Mouse (Mus musculus) stomach, embryonic 16.5 days (tissue): Measurements from ENCODE around the gene Tef. TPM values are rescaled to one million over a fixed set of nuclear protein-coding genes. Genes with fewer than 3 reads are reported as not detected.
A peak's percentile ranks its signal among the peaks of the same experiment; 100 is the strongest.

Experiments used
- ATAC-seq: fragments of 200-750 bp; cut with Nextera tagmentation; 2 replicates; pipeline ENCODE4 v1.8.0; 2017; ENCODE audit warnings: moderate number of reproducible peaks, moderate TSS enrichment; ENCODE audit not compliant: insufficient read depth, low FRiP score
- H3K27ac ChIP-seq: fragments of 300-500 bp; sonication (generic); 2 replicates; pipeline ENCODE4 v1.5.1; 2014; ENCODE audit warnings: low read length
- H3K27me3 ChIP-seq: fragments of 300-500 bp; sonication (generic); 2 replicates; pipeline ENCODE4 v1.6.1; 2014; ENCODE audit warnings: low read length, control low read depth, mixed read lengths; ENCODE audit not compliant: control insufficient read depth, insufficient read depth
- H3K36me3 ChIP-seq: fragments of 300-500 bp; sonication (generic); 2 replicates; pipeline ENCODE4 v1.6.1; 2014; ENCODE audit warnings: low read length; ENCODE audit not compliant: control insufficient read depth, insufficient read depth
- H3K4me1 ChIP-seq: fragments of 300-500 bp; sonication (generic); 2 replicates; pipeline ENCODE4 v1.6.1; 2014; ENCODE audit warnings: low read length, control low read depth, mixed read lengths; ENCODE audit not compliant: control insufficient read depth, insufficient read depth
- H3K4me2 ChIP-seq: fragments of 300-500 bp; sonication (generic); 2 replicates; pipeline ENCODE4 v1.6.1; 2014; ENCODE audit warnings: low read depth, low read length, mixed read lengths
- H3K4me3 ChIP-seq: fragments of 300-500 bp; sonication (generic); replicated peaks from 2 replicates; pipeline ENCODE4 v1.5.1; 2014; ENCODE audit warnings: mild to moderate bottlenecking, low read length
- H3K9ac ChIP-seq: fragments of 300-500 bp; sonication (generic); 2 replicates; pipeline ENCODE4 v1.6.1; 2014; ENCODE audit warnings: low read length
- H3K9me3 ChIP-seq: fragments of 300-500 bp; sonication (generic); replicated peaks from 2 replicates; pipeline ENCODE4 v1.6.1; 2016; ENCODE audit warnings: low read length, control low read depth; ENCODE audit not compliant: control insufficient read depth
- WGBS: fragments of 180-500 bp; shearing (Covaris S2); extraction: QIAGEN DNeasy Blood & Tissue Kit; methylation state at CpG from one replicate; pipeline ENCODE4 v1.1.7; 2014; 5-methylcytosine and 5-hydroxymethylcytosine counted together
- polyA plus RNA-seq: library from polyadenylated mRNA; unstranded; fragments of >200 nt; fragmentation: Nextera tagmentation; extraction: Ambion mirVana; gene quantifications from 2 replicates; pipeline ENCODE4 v1.2.1, GENCODE M21; 2015

Tef gene
- polyA plus RNA-seq, 1 experiment from 2014 or later, result 24.6 TPM

- no peak overlapping the region for H3K27ac ChIP-seq
- no peak for ATAC-seq
- no peak overlapping the region for H3K4me2 ChIP-seq
Observed at GRCm38 (mm10) chr15:81830530-81830929, 28.3 kb downstream of the Tef start.

GRCm38 (mm10) chr15:81831136-81831825 lies 29.1 kb downstream of the Tef start:
- no peaks in the 10 kb centered on the region for H3K27me3 ChIP-seq
- H3K4me1 ChIP-seq, result peaks cover 8% of the 10 kb centered on the region
- H3K36me3 ChIP-seq, result no peaks in the 10 kb centered on the region; the same call in 1 of the 2 replicates
- H3K9ac ChIP-seq, result peak overlapping the region; percentile 49; the same call in 1 of the 2 replicates
- H3K4me2 ChIP-seq, result 0 out of 2 replicates have a peak overlapping the region, but pooled peaks have one; percentile 7
- no peaks in the 10 kb centered on the region for H3K9me3 ChIP-seq
- no peak overlapping the region for H3K27ac ChIP-seq
- 14% methylated on average over 24 of the region's 24 CpGs for WGBS
- no peak overlapping the region for H3K4me3 ChIP-seq
- ATAC-seq, result peak; percentile 91

More at GRCm38 (mm10) chr15:81830530-81830929, 28.3 kb downstream of the Tef start:
- Histone ChIP-seq H3K36me3 (peaks cover 4% of the 10 kb centered on the region; the same call in 1 of the 2 replicates), H3K9me3 (no peaks in the 10 kb centered on the region), H3K4me3 (no peak overlapping the region), H3K27me3 (no peaks in the 10 kb centered on the region), H3K9ac (no peak overlapping the region), H3K4me1 (peaks cover under 1% of the 10 kb centered on the region; the same call in 1 of the 2 replicates)
- WGBS, result 84% methylated on average over 4 of the region's 4 CpGs

- no peak overlapping the region for H3K4me2 ChIP-seq
- WGBS, result 48% methylated on average over 3 of the region's 3 CpGs
- peaks cover 13% of the 10 kb centered on the region for H3K4me1 ChIP-seq
- no peak overlapping the region; the same call in 1 of the 2 replicates for H3K27ac ChIP-seq
- H3K36me3 ChIP-seq, result no peaks in the 10 kb centered on the region; the same call in 1 of the 2 replicates
- H3K9me3 ChIP-seq, result no peaks in the 10 kb centered on the region
- H3K27me3 ChIP-seq, result no peaks in the 10 kb centered on the region
- H3K9ac ChIP-seq, result no peak overlapping the region
- ATAC-seq, result no peak
- H3K4me3 ChIP-seq, result no peak overlapping the region
Observed at GRCm38 (mm10) chr15:81832219-81832618, 30.0 kb downstream of the Tef start.

GRCm38 (mm10) chr15:81833481-81833880 lies 31.3 kb downstream of the Tef start:
- Histone ChIP-seq H3K9ac (no peak overlapping the region), H3K36me3 (no peaks in the 10 kb centered on the region), H3K4me1 (peaks cover 13% of the 10 kb centered on the region), H3K9me3 (no peaks in the 10 kb centered on the region), H3K4me2 (no peak overlapping the region), H3K27me3 (no peaks in the 10 kb centered on the region), H3K27ac (no peak overlapping the region), H3K4me3 (no peak overlapping the region)
- WGBS, result 66% methylated on average over 4 of the region's 4 CpGs
- ATAC-seq, result no peak

GRCm38 (mm10) chr15:81834171-81834841 lies 32.1 kb downstream of the Tef start:
- H3K27me3 ChIP-seq, result no peaks in the 10 kb centered on the region
- ATAC-seq, result no peak
- no peaks in the 10 kb centered on the region for H3K9me3 ChIP-seq
- H3K4me1 ChIP-seq, result peaks cover 13% of the 10 kb centered on the region
- H3K27ac ChIP-seq, result no peak overlapping the region
- 67% methylated on average over 3 of the region's 3 CpGs for WGBS
- H3K36me3 ChIP-seq, result no peaks in the 10 kb centered on the region
- H3K9ac ChIP-seq, result no peak overlapping the region
- no peak overlapping the region for H3K4me3 ChIP-seq
- H3K4me2 ChIP-seq, result no peak overlapping the region

GRCm38 (mm10) chr15:81835007-81835880 lies 33.0 kb downstream of the Tef start:
- Histone ChIP-seq H3K36me3 (no peaks in the 10 kb centered on the region), H3K27ac (no peak overlapping the region), H3K4me2 (no peak overlapping the region), H3K9ac (peak overlapping the region; percentile 68), H3K4me1 (peaks cover 13% of the 10 kb centered on the region), H3K27me3 (no peaks in the 10 kb centered on the region), H3K9me3 (no peaks in the 10 kb centered on the region), H3K4me3 (no peak overlapping the region)
- WGBS, result 62% methylated on average over 10 of the region's 10 CpGs
- no peak for ATAC-seq

- Histone ChIP-seq H3K27me3 (no peaks in the 10 kb centered on the region), H3K4me3 (peak overlapping the region; percentile 43), H3K4me1 (peaks cover 13% of the 10 kb centered on the region), H3K9me3 (no peaks in the 10 kb centered on the region), H3K27ac (peak overlapping the region; percentile 41), H3K4me2 (peak overlapping the region; percentile 73), H3K36me3 (no peaks in the 10 kb centered on the region), H3K9ac (peak overlapping the region; percentile 68)
- WGBS, result 2% methylated on average over 32 of the region's 33 CpGs
- ATAC-seq, result peak; percentile 82
Observed at GRCm38 (mm10) chr15:81836124-81836821, 34.1 kb downstream of the Tef start.
